Mouse (Mus musculus) small intestine, adult 2 months (tissue): Measurements from ENCODE around the gene Omt2b. TPM values are rescaled to one million over a fixed set of nuclear protein-coding genes. Genes with fewer than 3 reads are reported as not detected.

Experiments used
- H3K27ac ChIP-seq: fragments of 200-500 bp; 2 replicates; pipeline ENCODE4 v1.5.1; 2012; ENCODE audit warnings: low read depth, low read length, control low read depth, inconsistent platforms; ENCODE audit not compliant: insufficient read depth
- H3K27me3 ChIP-seq: fragments of 200-500 bp; 2 replicates; pipeline ENCODE4 v1.6.1; 2012; ENCODE audit warnings: mild to moderate bottlenecking, moderate library complexity, low read length, inconsistent platforms; ENCODE audit not compliant: control insufficient read depth, insufficient read depth
- H3K36me3 ChIP-seq: fragments of 200-500 bp; 2 replicates; pipeline ENCODE4 v1.6.1; 2012; ENCODE audit warnings: mild to moderate bottlenecking, low read length, control low read depth, inconsistent platforms; ENCODE audit not compliant: control insufficient read depth, insufficient read depth
- H3K4me1 ChIP-seq: fragments of 200-500 bp; 2 replicates; pipeline ENCODE4 v1.6.1; 2012; ENCODE audit warnings: low read length, inconsistent platforms, mixed read lengths; ENCODE audit not compliant: control insufficient read depth, insufficient read depth, insufficient read length
- H3K4me3 ChIP-seq: fragments of 200-500 bp; 2 replicates; pipeline ENCODE4 v1.5.1; 2012; ENCODE audit warnings: low read depth, mild to moderate bottlenecking, control low read depth, inconsistent platforms, low read length, moderate library complexity
- CTCF ChIP-seq: fragments of 200-500 bp; IDR thresholded peaks from 2 replicates; pipeline ENCODE4 v1.5.1; 2012; ENCODE audit warnings: low read depth, mild to moderate bottlenecking, control low read depth, inconsistent platforms, low read length, moderate library complexity, mixed read lengths; ENCODE audit not compliant: insufficient replicate concordance, insufficient read length; ENCODE audit errors: extremely low read depth
- POLR2A ChIP-seq: fragments of 200-500 bp; IDR thresholded peaks from 2 replicates; pipeline ENCODE4 v1.6.1; 2012; ENCODE audit warnings: low read depth, mild to moderate bottlenecking, control low read depth, inconsistent platforms, low read length, moderate library complexity
- WGBS: fragments of 180-500 bp; shearing (Covaris S2); methylation state at CpG from one replicate; pipeline ENCODE4 v1.1.7; 2018; 5-methylcytosine and 5-hydroxymethylcytosine counted together
- polyA plus RNA-seq: library from polyadenylated mRNA; depleted of rRNA; stranded (reverse); fragments of >200 nt; gene quantifications from 2 replicates; pipeline ENCODE4 v1.2.3, GENCODE M21; 2012; rRNA removed

The Omt2b gene
- polyA plus RNA-seq, 1 experiment: not detected

DNA sequence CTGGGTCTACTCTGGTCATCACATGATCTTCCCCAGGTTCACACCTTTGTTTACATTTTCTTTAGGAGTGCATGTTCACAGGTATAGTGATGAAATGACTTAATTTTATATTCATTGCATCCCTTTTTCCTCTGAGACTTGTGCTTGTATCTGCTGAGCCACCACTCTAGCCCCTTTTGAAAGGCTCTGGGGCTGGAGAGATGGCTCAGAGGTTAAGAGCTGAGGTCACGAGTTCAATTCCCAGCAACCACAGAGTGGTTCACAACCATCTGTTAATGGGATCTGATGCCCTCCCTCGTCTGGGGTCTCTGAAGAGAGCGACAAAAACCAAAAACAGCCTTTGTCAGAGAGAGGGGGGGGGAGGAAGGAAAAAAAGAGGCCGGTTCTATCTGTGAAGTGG lies 48.1 kb downstream of the Omt2b start:
- H3K4me1 ChIP-seq: no peaks in the 10 kb centered on the region
- TF ChIP-seq CTCF (no peak), POLR2A (no peak)

DNA sequence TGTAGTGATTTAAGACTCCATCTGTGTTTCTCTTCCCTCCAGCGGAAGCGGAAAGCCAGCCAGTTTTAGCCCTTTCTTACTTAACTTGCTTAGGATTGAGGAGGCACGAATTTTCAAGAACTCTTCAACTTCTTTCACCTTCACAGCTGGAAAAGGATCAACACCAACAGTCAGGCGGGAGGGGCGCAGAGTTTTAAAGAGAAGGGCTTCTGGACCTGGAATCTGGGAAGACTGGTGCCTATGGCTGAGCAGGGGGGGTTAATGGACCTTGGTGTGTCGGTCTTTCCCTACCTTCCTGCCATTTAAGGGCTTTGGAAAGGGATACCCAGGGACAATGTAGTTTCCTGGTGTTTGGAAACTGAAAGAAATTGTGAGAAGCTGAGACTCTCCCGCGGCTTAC lies 50.2 kb downstream of the Omt2b start:
- Histone ChIP-seq H3K36me3 (no peaks in the 10 kb centered on the region), H3K27me3 (no peaks in the 10 kb centered on the region), H3K4me1 (no peaks in the 10 kb centered on the region), H3K27ac (no peak overlapping the region), H3K4me3 (no peak overlapping the region)
- TF ChIP-seq CTCF (no peak), POLR2A (no peak)
- 65% methylated on average over 8 of the region's 8 CpGs for WGBS

More for the DNA sequence above, 48.1 kb downstream of the Omt2b start:
- H3K36me3 ChIP-seq: no peaks in the 10 kb centered on the region
- H3K4me3 ChIP-seq: no peak overlapping the region
- 92% methylated on average over 4 of the region's 4 CpGs for WGBS
- no peak overlapping the region for H3K27ac ChIP-seq
- no peaks in the 10 kb centered on the region for H3K27me3 ChIP-seq

DNA sequence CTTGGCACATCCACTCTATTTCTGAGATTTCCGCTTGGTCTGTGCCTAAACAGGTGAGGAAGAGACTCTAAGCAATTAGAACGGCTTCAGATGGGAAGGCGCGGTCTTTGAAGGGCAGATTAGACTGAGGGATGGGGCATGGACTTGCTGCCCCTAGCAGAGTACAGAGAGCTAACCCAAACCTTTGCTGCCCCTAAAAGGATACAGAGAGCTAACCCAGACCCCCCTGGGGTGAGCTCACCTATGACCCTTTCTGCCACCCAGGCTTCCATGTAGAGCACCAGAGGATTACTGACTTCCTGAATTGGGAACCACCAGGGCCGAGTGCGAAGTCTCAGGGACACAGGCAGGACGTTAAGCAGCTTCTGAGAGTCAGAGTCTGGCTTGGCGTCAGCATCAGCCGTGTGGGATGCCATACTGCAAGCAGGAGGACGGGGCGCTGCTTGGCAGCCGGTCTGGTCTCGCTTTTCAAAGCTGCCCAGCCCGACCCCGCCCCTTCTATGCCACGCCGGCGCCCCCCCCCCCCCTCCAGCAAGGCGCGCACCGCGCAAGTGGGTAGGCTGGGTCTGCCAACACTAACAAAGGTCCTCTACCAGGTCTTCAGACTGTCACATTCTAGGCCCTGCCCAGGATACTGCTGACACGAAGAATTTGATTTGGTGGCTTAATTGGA lies 50.9 kb downstream of the Omt2b start, which contains the start of gene Ooep:
Gene Ooep, minus strand, starts transcription at position 613 of the 673 bp plus-strand sequence.
- Histone ChIP-seq H3K4me1 (no peaks in the 10 kb centered on the region), H3K27me3 (no peaks in the 10 kb centered on the region), H3K36me3 (no peaks in the 10 kb centered on the region), H3K27ac (no peak within 1 kb of the TSS), H3K4me3 (no peak within 1 kb of the TSS)
- no peak for TF ChIP-seq POLR2A
- no peak for TF ChIP-seq CTCF
- whole genome bisulfite sequencing: 7% methylated on average over 22 of the region's 23 CpGs

Other genes with a start within 250 kb of the Omt2b start
- gene Fbxo9, start 218.5 kb upstream of the Omt2b start, polyA plus RNA-seq: 54.1 and 74.3 TPM in 2 replicates
- gene Ick, start 218.4 kb upstream of the Omt2b start, polyA plus RNA-seq: 8.4 and 19.8 TPM in 2 replicates
- 6.3 and 66.9 TPM in 2 replicates for gene Gsta4, start 144.8 kb upstream of the Omt2b start, polyA plus RNA-seq
- gene Gsta1, start 96.9 kb upstream of the Omt2b start, polyA plus RNA-seq: 14.6 and 148 TPM in 2 replicates
- 0.90 and 11.6 TPM in 2 replicates for gene Gm3776, start 70.5 kb upstream of the Omt2b start, polyA plus RNA-seq
- gene Gm10639, start 37.7 kb upstream of the Omt2b start, polyA plus RNA-seq: 0.17 TPM in 1 of 2 replicates, not detected in the other
- gene Omt2a, start 12.8 kb upstream of the Omt2b start, polyA plus RNA-seq: not detected in 2 replicates
- 0.71 TPM in 1 of 2 replicates, not detected in the other for gene Gsta2, start 28.2 kb downstream of the Omt2b start, polyA plus RNA-seq
- gene Dppa5a, start 40.6 kb downstream of the Omt2b start, polyA plus RNA-seq: not detected in 2 replicates
- gene Ooep, start 51.1 kb downstream of the Omt2b start, polyA plus RNA-seq: 0.04 TPM in 1 of 2 replicates, not detected in the other
- gene Ddx43, start 68.2 kb downstream of the Omt2b start, polyA plus RNA-seq: not detected in 2 replicates
- 0.46 and 0.86 TPM in 2 replicates for gene Cgas, start 115.6 kb downstream of the Omt2b start, polyA plus RNA-seq
- gene Mto1, start 120.6 kb downstream of the Omt2b start, polyA plus RNA-seq: 6.1 and 7.3 TPM in 2 replicates
- not detected in 2 replicates for gene Gm17324, start 121.2 kb downstream of the Omt2b start, polyA plus RNA-seq
- 1,017 and 1,625 TPM in 2 replicates for gene Eef1a1, start 161.6 kb downstream of the Omt2b start, polyA plus RNA-seq